20 mouse cellular contexts compared by ENCODE assay signal in genomic region chr1:119891149-119891548, GRCm38 (mm10). TPM values are rescaled to one million over a fixed set of nuclear protein-coding genes. Genes with fewer than 3 reads are reported as not detected.
A peak's percentile ranks its signal among the peaks of the same experiment; 100 is the strongest.
DNase-seq lines count a peak whose midpoint lies in the region; ATAC-seq and TF ChIP-seq lines count a peak whose summit lies in the region.
"Had no signal": no experiment of that assay in that cellular context is flagged by ENCODE, and none has a peak within 500 bp of the region (broad histone marks: within the 10 kb centered on the region; RNA-seq: fewer than 3 reads in every experiment).

No protein-coding gene starts in this region.

- TF ChIP-seq CTCF in layer of hippocampus, adult 2 months (conservative IDR thresholded peaks at IDR 0.05) = no peak

- no peaks in the 10 kb centered on the region for H3K27me3 ChIP-seq in embryonic facial prominence, embryonic 15.5 days
- H3K27me3 ChIP-seq in embryonic facial prominence, embryonic 10.5 days (replicated peaks; ENCODE audit: low read depth, poor library complexity, severe bottlenecking) = no peaks in the 10 kb centered on the region
- H3K27me3 ChIP-seq: heart, embryonic 13.5 days; neural tube, embryonic 13.5 days had no signal

- no peak overlapping the region for H3K4me3 ChIP-seq in embryonic facial prominence, embryonic 15.5 days (replicated peaks)
- no peak overlapping the region for H3K4me3 ChIP-seq in embryonic facial prominence, embryonic 10.5 days
- H3K4me3 ChIP-seq in layer of hippocampus, adult 2 months = no peak overlapping the region
- H3K4me3 ChIP-seq: gastrocnemius, adult 2 months; heart, embryonic 13.5 days; neural tube, embryonic 13.5 days had no signal

- H3K4me1 ChIP-seq in embryonic facial prominence, embryonic 15.5 days = peaks cover 14% of the 10 kb centered on the region
- H3K4me1 ChIP-seq in embryonic facial prominence, embryonic 10.5 days = peaks cover 6% of the 10 kb centered on the region

- H3K4me2 ChIP-seq in embryonic facial prominence, embryonic 15.5 days (replicated peaks) = no peak overlapping the region
- H3K4me2 ChIP-seq: heart, embryonic 13.5 days; neural tube, embryonic 13.5 days had no signal

- H3K9me3 ChIP-seq in embryonic facial prominence, embryonic 15.5 days (replicated peaks) = no peaks in the 10 kb centered on the region
- H3K9me3 ChIP-seq in embryonic facial prominence, embryonic 10.5 days = no peaks in the 10 kb centered on the region
- H3K9me3 ChIP-seq: G1E; heart, embryonic 13.5 days; neural tube, embryonic 13.5 days had no signal

- H3K27ac ChIP-seq in embryonic facial prominence, embryonic 15.5 days (replicated peaks) = no peak overlapping the region
- H3K27ac ChIP-seq in embryonic facial prominence, embryonic 10.5 days (replicated peaks) = no peak overlapping the region
- peak overlapping the region; percentile 62 for H3K27ac ChIP-seq in layer of hippocampus, adult 2 months
- H3K27ac ChIP-seq: gastrocnemius, adult 2 months; heart, embryonic 13.5 days; hindbrain, postnatal 0 days; liver, embryonic 14.5 days; neural tube, embryonic 13.5 days had no signal

- no peaks in the 10 kb centered on the region for H3K36me3 ChIP-seq in embryonic facial prominence, embryonic 15.5 days
- no peaks in the 10 kb centered on the region for H3K36me3 ChIP-seq in embryonic facial prominence, embryonic 10.5 days (replicated peaks)
- H3K36me3 ChIP-seq: G1E; heart, embryonic 13.5 days; neural tube, embryonic 13.5 days had no signal

- WGBS in embryonic facial prominence, embryonic 15.5 days = 81% methylated on average over 9 of the region's 9 CpGs
- WGBS in embryonic facial prominence, embryonic 10.5 days = 89% methylated on average over 9 of the region's 9 CpGs

- DNase-seq in embryonic facial prominence, embryonic 10.5 days (ENCODE audit: low spot score) = no peak
- DNase-seq in layer of hippocampus, adult 2 months (ENCODE audit: low spot score in 2 of 2) = peak; percentile 37 to 67
- DNase-seq in layer of hippocampus, postnatal 14 days (ENCODE audit: low spot score in 2 of 2) = no peak
- peak; percentile 73 for DNase-seq in right cerebral cortex, adult 2 months (ENCODE audit: low spot score in 2 of 2)
- DNase-seq in right cerebral cortex, postnatal 4 days = no peak
- peak; percentile 81 for DNase-seq in telencephalon, adult 2 months (ENCODE audit: low read depth, low spot score)
- DNase-seq: gastrocnemius, adult 2 months; heart, postnatal 36 days; kidney, adult 2 months; kidney, postnatal 14 days; spleen, adult 18-20 months; thymus, adult 2 months had no signal

- peak; percentile 16; the same call in 1 of the 2 replicates for ATAC-seq in embryonic facial prominence, embryonic 15.5 days (ENCODE audit: insufficient number of reproducible peaks, low FRiP score, low TSS enrichment, low read depth)
- ATAC-seq in erythroblast, adult 5-6 weeks (replicated peaks; ENCODE audit: low FRiP score, poor library complexity, severe bottlenecking) = no peak
- ATAC-seq: CD4-positive, CD25-positive, alpha-beta regulatory T cell, adult 4 months had no signal

- no peak overlapping the region for H3K9ac ChIP-seq in embryonic facial prominence, embryonic 15.5 days
- H3K9ac ChIP-seq: heart, embryonic 13.5 days; liver, embryonic 14.5 days; neural tube, embryonic 13.5 days had no signal

RNA-seq across cellular contexts. Expression of gene Tmem177, which starts 21.9 kb away (rescaled TPM):
- 8.1 TPM in 2 replicates for polyA plus RNA-seq in embryonic facial prominence, embryonic 15.5 days (2015; fragmentation: Nextera tagmentation; extraction: Ambion mirVana)
- polyA plus RNA-seq in embryonic facial prominence, embryonic 10.5 days (2016; fragmentation: Nextera tagmentation; extraction: Ambion mirVana) = 10.4 and 10.9 TPM in 2 replicates
- total RNA-seq in layer of hippocampus, adult 2 months (2021) = 1 to 10 TPM; 7.1 to 7.5 TPM
- 1 to 10 TPM; 5.8 to 5.9 TPM for total RNA-seq in layer of hippocampus, postnatal 14 days (2021)
- 1.5 and 1.9 TPM in 2 replicates for total RNA-seq in erythroblast, adult 5-6 weeks (2015; ENCODE audit: low replicate concordance)
- 1.7 and 2.9 TPM in 2 replicates for total RNA-seq in erythroblast, adult 5-6 weeks (2017; ENCODE audit: low replicate concordance)

RNA-seq across cellular contexts. Expression of gene Ptpn4, which starts 53.7 kb away (rescaled TPM):
- 6.6 and 7.0 TPM in 2 replicates for polyA plus RNA-seq in embryonic facial prominence, embryonic 15.5 days (2015; fragmentation: Nextera tagmentation; extraction: Ambion mirVana)
- polyA plus RNA-seq in embryonic facial prominence, embryonic 10.5 days (2016; fragmentation: Nextera tagmentation; extraction: Ambion mirVana) = 5.4 and 6.3 TPM in 2 replicates
- total RNA-seq in layer of hippocampus, adult 2 months (2021) = 10 to 100 TPM; 63.8 to 68.6 TPM
- 10 to 100 TPM; 51.2 to 73.9 TPM for total RNA-seq in layer of hippocampus, postnatal 14 days (2021)
- 6.7 and 14.2 TPM in 2 replicates for total RNA-seq in erythroblast, adult 5-6 weeks (2015; ENCODE audit: low replicate concordance)
- total RNA-seq in erythroblast, adult 5-6 weeks (2017; ENCODE audit: low replicate concordance) = 7.2 and 9.5 TPM in 2 replicates

Comparison
In these comparisons a context has a peak if more than half of its experiments do, and no peak if none do; other contexts are left out.
1. DNase-seq: peak in layer of hippocampus, adult 2 months (2 of 2), right cerebral cortex, adult 2 months (2 of 2) and telencephalon, adult 2 months (single experiment); none in embryonic facial prominence, embryonic 10.5 days (single experiment), layer of hippocampus, postnatal 14 days (0 of 2) and right cerebral cortex, postnatal 4 days (single experiment).